Mouse (Mus musculus): Measurements from ENCODE around the gene Blcap. TPM values are rescaled to one million over a fixed set of nuclear protein-coding genes. Genes with fewer than 3 reads are reported as not detected.

Gene Blcap
- total and polyA plus RNA-seq, 2 experiments from 2014 or later, result 207 to 284 TPM

DNA sequence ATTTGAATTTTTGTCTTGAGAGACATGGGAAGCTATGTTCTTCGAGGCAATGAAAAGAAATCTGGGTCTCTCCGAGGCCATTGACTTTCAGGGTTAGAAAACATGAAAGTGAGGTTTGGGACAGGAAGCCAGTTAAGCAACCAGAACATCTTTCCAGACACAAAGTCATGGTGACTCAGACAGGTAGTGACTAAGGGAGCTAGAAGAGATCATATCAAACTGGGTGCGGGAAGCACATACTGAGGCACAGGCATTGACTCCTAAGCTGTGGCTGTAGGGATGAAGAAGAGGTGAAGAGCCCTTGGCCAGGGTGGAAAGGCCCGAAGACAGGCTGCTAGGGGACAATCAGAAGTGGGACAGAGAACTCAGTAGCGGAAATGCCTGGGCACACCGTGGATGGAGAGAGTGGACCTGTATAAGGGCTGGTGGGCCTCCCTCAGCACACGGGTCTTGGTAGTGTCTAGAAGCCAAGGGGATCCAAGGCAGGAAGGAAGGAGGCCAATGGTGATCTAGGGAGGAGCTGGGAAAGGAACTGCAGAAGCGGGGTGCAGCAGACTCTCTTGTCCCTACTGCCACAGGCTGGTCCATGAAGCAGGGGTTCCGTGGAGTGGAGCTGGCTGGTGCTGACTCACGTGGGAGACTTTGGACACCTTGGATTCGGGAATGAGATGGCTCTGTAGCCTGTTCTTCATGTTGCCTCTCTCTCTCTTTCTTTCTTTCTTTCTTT, 3.7 kb downstream of the Blcap start:
- no peaks in the 10 kb centered on the region for H3K9me3 ChIP-seq (ENCODE audit: low read length)
- ATAC-seq, result no peak
- peak overlapping the region; percentile 98; the same call in 1 of the 2 replicates for H3K4me3 ChIP-seq (ENCODE audit: low read length)
- H3K4me2 ChIP-seq (ENCODE audit: low read depth, low read length), result peak overlapping the region; percentile 89
- TF ChIP-seq CTCF (IDR thresholded peaks at IDR 0.05; ENCODE audit: low read depth), result no peak
- peaks cover 12% of the 10 kb centered on the region for H3K4me1 ChIP-seq (ENCODE audit: insufficient read depth, low read length)
- H3K27me3 ChIP-seq (ENCODE audit: insufficient read depth, low read length), result no peaks in the 10 kb centered on the region
- H3K36me3 ChIP-seq (ENCODE audit: insufficient read depth, low read length), result no peaks in the 10 kb centered on the region
- peak overlapping the region; percentile 96 for H3K27ac ChIP-seq
- DNase-seq (ENCODE audit: low spot score), result no peak
- WGBS, result 86% methylated on average over 11 of the region's 11 CpGs
- peak overlapping the region; percentile 97; the same call in 1 of the 2 replicates for H3K9ac ChIP-seq (replicated peaks; ENCODE audit: low read length)

DNA sequence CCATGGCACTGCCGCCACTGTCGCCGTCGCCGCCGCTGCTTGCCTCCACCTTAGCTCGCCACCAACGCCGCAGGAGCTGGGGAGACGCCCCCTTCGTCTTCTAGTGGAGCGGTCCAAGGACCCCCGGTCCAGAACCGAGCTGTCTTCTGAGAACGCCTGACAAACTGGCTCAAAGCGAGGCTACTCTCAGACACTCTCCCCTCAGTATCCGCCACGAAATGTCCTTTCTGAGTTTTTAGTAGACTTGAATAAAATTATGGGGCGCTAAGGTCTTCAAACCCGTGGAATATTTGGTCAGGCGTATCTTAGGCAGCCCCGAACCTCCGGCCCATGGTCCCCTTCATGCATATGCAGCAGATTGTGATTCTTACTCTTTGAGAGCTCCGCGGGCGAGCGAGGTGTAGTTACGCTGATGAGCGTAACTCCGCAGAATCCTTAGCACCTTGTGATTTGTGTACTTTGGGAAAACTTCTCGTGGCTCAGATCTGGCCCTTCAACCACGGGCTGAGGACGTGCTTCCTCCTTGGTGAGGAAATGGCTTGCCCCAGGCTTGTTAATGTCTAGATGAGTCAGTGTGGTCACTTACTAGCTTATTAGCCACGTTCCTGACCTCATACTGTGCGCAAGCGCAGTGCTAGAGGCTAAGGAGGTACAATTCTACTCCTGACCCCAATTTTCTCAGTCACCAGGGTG, 4.7 kb downstream of the Blcap start:
- Histone ChIP-seq H3K4me1 (ENCODE audit: insufficient read depth, low read length) (peaks cover 12% of the 10 kb centered on the region), H3K9me3 (ENCODE audit: low read length) (no peaks in the 10 kb centered on the region), H3K27ac (peak overlapping the region; percentile 96), H3K36me3 (ENCODE audit: insufficient read depth, low read length) (peaks cover 3% of the 10 kb centered on the region; the same call in 1 of the 2 replicates), H3K4me2 (ENCODE audit: low read depth, low read length) (peak overlapping the region; percentile 89), H3K9ac (replicated peaks; ENCODE audit: low read length) (peak overlapping the region; percentile 97), H3K4me3 (ENCODE audit: low read length) (peak overlapping the region; percentile 98), H3K27me3 (ENCODE audit: insufficient read depth, low read length) (no peaks in the 10 kb centered on the region)
- TF ChIP-seq CTCF (IDR thresholded peaks at IDR 0.05; ENCODE audit: low read depth), result no peak
- DNase-seq (ENCODE audit: low spot score) (peak; percentile 90), ATAC-seq (peak; percentile 89)
- under 1% methylated on average over 36 of the region's 36 CpGs for WGBS

DNA sequence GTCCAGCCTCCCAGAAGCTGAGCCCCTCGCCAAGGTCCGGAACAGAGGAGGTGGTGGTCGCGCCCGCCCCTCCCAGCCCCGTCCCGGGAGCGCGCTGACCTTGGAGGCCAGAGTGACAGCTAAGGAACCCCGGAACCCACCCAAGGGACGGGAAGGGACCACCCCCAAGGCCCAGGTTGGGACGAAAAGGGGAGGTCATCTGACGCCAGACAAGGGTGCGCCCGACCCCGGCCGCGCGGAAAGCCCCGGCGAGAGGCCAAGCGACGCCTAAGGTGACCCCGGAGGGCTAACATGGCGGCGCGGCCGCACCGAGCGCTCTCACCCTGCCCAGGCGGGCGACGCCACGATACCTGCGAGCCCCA, 5.2 kb downstream of the Blcap start:
- DNase-seq (ENCODE audit: low spot score) (no peak), ATAC-seq (peak; percentile 17)
- Histone ChIP-seq H3K4me3 (ENCODE audit: low read length) (peak overlapping the region; percentile 98), H3K4me2 (ENCODE audit: low read depth, low read length) (peak overlapping the region; percentile 89), H3K9ac (replicated peaks; ENCODE audit: low read length) (peak overlapping the region; percentile 97), H3K36me3 (ENCODE audit: insufficient read depth, low read length) (peaks cover 7% of the 10 kb centered on the region; the same call in 1 of the 2 replicates), H3K4me1 (ENCODE audit: insufficient read depth, low read length) (peaks cover 12% of the 10 kb centered on the region), H3K9me3 (ENCODE audit: low read length) (no peaks in the 10 kb centered on the region), H3K27me3 (ENCODE audit: insufficient read depth, low read length) (no peaks in the 10 kb centered on the region), H3K27ac (peak overlapping the region; percentile 96)
- under 1% methylated on average over 34 of the region's 35 CpGs for WGBS
- no peak for TF ChIP-seq CTCF (IDR thresholded peaks at IDR 0.05; ENCODE audit: low read depth)

DNA sequence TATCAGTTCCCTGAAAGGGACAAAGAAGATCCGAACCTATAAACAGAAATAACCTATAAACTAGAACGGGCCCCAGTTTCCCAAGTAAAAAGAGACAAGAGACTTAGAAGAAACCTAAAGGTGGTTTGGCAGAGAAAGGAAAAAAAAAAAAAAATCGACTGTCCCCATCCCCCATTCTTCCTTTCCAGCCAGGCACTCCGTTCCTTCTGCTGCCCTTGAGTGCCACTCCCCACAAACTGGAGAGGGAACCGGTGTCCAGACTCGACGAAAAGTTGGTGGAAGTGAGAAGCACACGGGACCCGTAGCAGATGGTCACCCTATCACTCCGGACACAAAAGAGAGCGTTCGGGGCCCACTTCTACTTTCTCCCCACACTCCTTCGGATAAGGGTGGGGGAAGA, 5.6 kb downstream of the Blcap start:
- no peaks in the 10 kb centered on the region for H3K27me3 ChIP-seq (ENCODE audit: insufficient read depth, low read length)
- no peaks in the 10 kb centered on the region for H3K9me3 ChIP-seq (ENCODE audit: low read length)
- TF ChIP-seq CTCF (IDR thresholded peaks at IDR 0.05; ENCODE audit: low read depth), result no peak
- H3K4me3 ChIP-seq (ENCODE audit: low read length), result peak overlapping the region; percentile 98
- DNase-seq (ENCODE audit: low spot score) (no peak), ATAC-seq (no peak)
- H3K9ac ChIP-seq (replicated peaks; ENCODE audit: low read length), result peak overlapping the region; percentile 97
- peak overlapping the region; percentile 96 for H3K27ac ChIP-seq
- peaks cover 7% of the 10 kb centered on the region; the same call in 1 of the 2 replicates for H3K36me3 ChIP-seq (ENCODE audit: insufficient read depth, low read length)
- peak overlapping the region; percentile 89 for H3K4me2 ChIP-seq (ENCODE audit: low read depth, low read length)
- H3K4me1 ChIP-seq (ENCODE audit: insufficient read depth, low read length), result peaks cover 12% of the 10 kb centered on the region
- WGBS, result 7% methylated on average over 13 of the region's 13 CpGs

DNA sequence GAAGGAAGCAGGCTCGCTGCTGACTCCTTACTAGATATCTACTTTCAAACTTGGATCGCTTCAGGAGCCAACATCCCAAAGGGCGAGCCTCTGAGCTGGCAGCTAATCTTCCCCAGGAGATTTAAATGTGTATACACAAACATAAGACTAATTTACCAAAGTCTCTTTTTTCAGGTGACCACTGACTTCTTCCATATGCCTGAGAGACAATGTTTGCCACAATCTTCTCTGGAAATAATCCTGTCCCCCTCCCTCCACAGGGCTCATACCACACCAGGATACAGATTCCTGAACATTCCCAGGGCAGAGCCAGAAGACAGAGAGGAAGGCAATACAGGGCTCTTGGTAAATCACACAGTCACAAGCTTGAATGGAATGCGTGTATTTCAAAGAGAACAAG, 6.4 kb downstream of the Blcap start:
- Histone ChIP-seq H3K36me3 (ENCODE audit: insufficient read depth, low read length) (peaks cover 7% of the 10 kb centered on the region; the same call in 1 of the 2 replicates), H3K9me3 (ENCODE audit: low read length) (0 out of 2 replicates have a peak, but pooled peaks cover 2% of the 10 kb centered on the region), H3K9ac (replicated peaks; ENCODE audit: low read length) (peak overlapping the region; percentile 97; the same call in 1 of the 2 replicates), H3K4me1 (ENCODE audit: insufficient read depth, low read length) (peaks cover 12% of the 10 kb centered on the region), H3K4me2 (ENCODE audit: low read depth, low read length) (peak overlapping the region; percentile 89), H3K27ac (no peak overlapping the region), H3K27me3 (ENCODE audit: insufficient read depth, low read length) (no peaks in the 10 kb centered on the region), H3K4me3 (ENCODE audit: low read length) (peak overlapping the region; percentile 98)
- WGBS, result 64% methylated on average over 4 of the region's 4 CpGs
- no peak for ATAC-seq
- TF ChIP-seq CTCF (IDR thresholded peaks at IDR 0.05; ENCODE audit: low read depth), result no peak
- DNase-seq (ENCODE audit: low spot score), result no peak

DNA sequence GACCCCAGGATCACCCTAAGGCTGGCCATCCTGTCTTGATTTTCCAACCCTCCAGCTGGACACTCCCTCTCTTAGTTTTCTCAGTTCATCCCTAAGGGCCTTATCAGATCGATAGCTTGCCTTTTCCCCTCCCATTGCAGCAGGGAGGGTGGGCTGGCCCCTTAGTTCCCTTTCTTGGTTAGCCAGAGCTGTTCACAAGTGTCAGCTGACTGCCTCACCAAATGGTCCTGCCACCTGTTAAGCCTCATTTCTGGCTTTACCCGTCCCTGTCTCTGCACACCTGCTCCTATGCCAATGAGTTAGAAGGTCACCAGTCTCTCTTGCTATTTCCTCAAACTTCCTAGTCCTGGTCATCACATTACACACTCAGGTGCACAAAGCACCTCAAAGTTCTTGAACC, 8.0 kb downstream of the Blcap start:
- no peak for ATAC-seq
- Histone ChIP-seq H3K4me3 (ENCODE audit: low read length) (no peak overlapping the region), H3K27me3 (ENCODE audit: insufficient read depth, low read length) (no peaks in the 10 kb centered on the region), H3K9ac (replicated peaks; ENCODE audit: low read length) (no peak overlapping the region), H3K27ac (peak overlapping the region; percentile 49; the same call in 1 of the 2 replicates), H3K9me3 (ENCODE audit: low read length) (peaks cover 5% of the 10 kb centered on the region; the same call in 1 of the 2 replicates), H3K4me2 (ENCODE audit: low read depth, low read length) (0 out of 2 replicates have a peak overlapping the region, but pooled peaks have one; percentile 13), H3K36me3 (ENCODE audit: insufficient read depth, low read length) (peaks cover 7% of the 10 kb centered on the region; the same call in 1 of the 2 replicates), H3K4me1 (ENCODE audit: insufficient read depth, low read length) (peaks cover 12% of the 10 kb centered on the region)
- no peak for DNase-seq (ENCODE audit: low spot score)
- WGBS, result 39% methylated on average over 2 of the region's 2 CpGs
- no peak for TF ChIP-seq CTCF (IDR thresholded peaks at IDR 0.05; ENCODE audit: low read depth)

Data from hindbrain, postnatal 0 days (tissue).